Mouse (Mus musculus) C2C12 (cell line): ENCODE data around the gene Gm10153.

Experiments
- CEBPB ChIP-seq: IDR thresholded peaks from one replicate; pipeline ENCODE4 v1.6.1; 2011; ENCODE audit warnings: low read depth, mild to moderate bottlenecking, control low read depth, moderate library complexity
- CTCF ChIP-seq: IDR thresholded peaks from one replicate; pipeline ENCODE4 v1.5.1; 2011; ENCODE audit not compliant: control insufficient read depth, insufficient read depth, insufficient read length
- FOSL1 ChIP-seq: IDR thresholded peaks from one replicate; pipeline ENCODE4 v1.8.0; 2011; ENCODE audit warnings: mild to moderate bottlenecking, low read length; ENCODE audit not compliant: poor library complexity, insufficient read depth, severe bottlenecking
- MAX ChIP-seq: IDR thresholded peaks from one replicate; pipeline ENCODE4 v1.6.1; 2011; ENCODE audit warnings: mild to moderate bottlenecking, control low read depth
- MYOD1 ChIP-seq: IDR thresholded peaks from one replicate; pipeline ENCODE4 v1.6.1; 2011; ENCODE audit warnings: low read depth; ENCODE audit not compliant: control insufficient read depth, insufficient read length
- USF1 ChIP-seq: IDR thresholded peaks from one replicate; pipeline ENCODE4 v1.6.1; 2011; ENCODE audit warnings: low read depth, mild to moderate bottlenecking, control low read depth, moderate library complexity

DNA sequence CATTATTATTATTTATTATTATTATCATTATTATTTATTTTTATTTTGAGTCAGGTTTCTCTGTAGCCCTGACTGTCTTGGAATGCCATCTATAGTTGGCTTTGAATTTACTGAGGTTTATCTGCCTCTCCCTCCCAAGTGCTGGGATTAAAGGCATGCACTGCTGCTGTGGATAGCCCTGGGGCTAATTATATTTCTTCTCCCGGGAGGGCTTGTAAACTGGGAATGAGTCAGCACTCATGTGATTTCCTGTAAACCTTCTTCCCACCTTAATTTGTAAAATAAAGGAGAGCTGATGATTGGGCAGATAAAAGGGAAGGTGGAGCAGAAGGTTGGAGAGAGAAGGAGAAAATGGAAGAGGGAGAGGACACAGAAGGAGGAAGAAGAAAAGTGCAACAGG lies 49.5 kb downstream of the Gm10153 start:
- no peak for TF ChIP-seq CTCF
- no peak for TF ChIP-seq USF1
- TF ChIP-seq FOSL1 = no peak
- TF ChIP-seq MAX = no peak
- no peak for TF ChIP-seq MYOD1
- no peak for TF ChIP-seq CEBPB
